Mouse (Mus musculus): ENCODE measurements around the gene Adat1.

GRCm38 (mm10) chr8:112033071-112033470 lies 41.0 kb upstream of the Adat1 start:
- TF ChIP-seq CTCF (IDR thresholded peaks at IDR 0.05; ENCODE audit: borderline replicate concordance, insufficient read depth, low read length): no peak
- no peak for TF ChIP-seq POLR2A (IDR thresholded peaks at IDR 0.05; ENCODE audit: low read depth, low read length)
